Mouse (Mus musculus) midbrain, embryonic 13.5 days (tissue): ENCODE results near the gene Mfap2. TPM values are rescaled to one million over a fixed set of nuclear protein-coding genes. Genes with fewer than 3 reads are reported as not detected.

Experiments
- ATAC-seq: fragments of 200-750 bp; cut with Nextera tagmentation; 2 replicates; pipeline ENCODE4 v1.8.0; 2017; ENCODE audit warnings: mild to moderate bottlenecking, moderate TSS enrichment, moderate library complexity
- H3K27ac ChIP-seq: fragments of 300-500 bp; sonication (generic); 2 replicates; pipeline ENCODE4 v1.5.1; 2015; ENCODE audit warnings: inconsistent platforms, mild to moderate bottlenecking, moderate library complexity
- H3K27me3 ChIP-seq: fragments of 300-500 bp; sonication (generic); 2 replicates; pipeline ENCODE4 v1.6.1; 2015; ENCODE audit warnings: mild to moderate bottlenecking, inconsistent platforms
- H3K36me3 ChIP-seq: fragments of 300-500 bp; sonication (generic); 2 replicates; pipeline ENCODE4 v1.6.1; 2015; ENCODE audit warnings: mild to moderate bottlenecking, inconsistent platforms
- H3K4me1 ChIP-seq: fragments of 300-500 bp; sonication (generic); replicated peaks from 2 replicates; pipeline ENCODE4 v1.6.1; 2015; ENCODE audit warnings: inconsistent platforms
- H3K4me2 ChIP-seq: fragments of 300-500 bp; sonication (generic); replicated peaks from 2 replicates; pipeline ENCODE4 v1.6.1; 2015; ENCODE audit warnings: moderate library complexity, mild to moderate bottlenecking, inconsistent platforms
- H3K4me3 ChIP-seq: fragments of 300-500 bp; sonication (generic); replicated peaks from 2 replicates; pipeline ENCODE4 v1.5.1; 2015; ENCODE audit warnings: mild to moderate bottlenecking, inconsistent platforms
- H3K9ac ChIP-seq: fragments of 300-500 bp; sonication (generic); replicated peaks from 2 replicates; pipeline ENCODE4 v1.6.1; 2015; ENCODE audit warnings: mild to moderate bottlenecking, inconsistent platforms
- H3K9me3 ChIP-seq: fragments of 300-500 bp; sonication (generic); 2 replicates; pipeline ENCODE4 v1.6.1; 2016; ENCODE audit warnings: mild to moderate bottlenecking, inconsistent platforms
- WGBS: fragments of 180-500 bp; shearing (Covaris S2); methylation state at CpG from one replicate; pipeline ENCODE4 v1.1.7; 2015; 5-methylcytosine and 5-hydroxymethylcytosine counted together
- polyA plus RNA-seq: library from polyadenylated mRNA; unstranded; fragments of >200 nt; fragmentation: Nextera tagmentation; extraction: Ambion mirVana; gene quantifications from 2 replicates; pipeline ENCODE4 v1.2.1, GENCODE M21; 2015

The Mfap2 gene
- polyA plus RNA-seq, 1 experiment from 2014 or later = 207 TPM

DNA sequence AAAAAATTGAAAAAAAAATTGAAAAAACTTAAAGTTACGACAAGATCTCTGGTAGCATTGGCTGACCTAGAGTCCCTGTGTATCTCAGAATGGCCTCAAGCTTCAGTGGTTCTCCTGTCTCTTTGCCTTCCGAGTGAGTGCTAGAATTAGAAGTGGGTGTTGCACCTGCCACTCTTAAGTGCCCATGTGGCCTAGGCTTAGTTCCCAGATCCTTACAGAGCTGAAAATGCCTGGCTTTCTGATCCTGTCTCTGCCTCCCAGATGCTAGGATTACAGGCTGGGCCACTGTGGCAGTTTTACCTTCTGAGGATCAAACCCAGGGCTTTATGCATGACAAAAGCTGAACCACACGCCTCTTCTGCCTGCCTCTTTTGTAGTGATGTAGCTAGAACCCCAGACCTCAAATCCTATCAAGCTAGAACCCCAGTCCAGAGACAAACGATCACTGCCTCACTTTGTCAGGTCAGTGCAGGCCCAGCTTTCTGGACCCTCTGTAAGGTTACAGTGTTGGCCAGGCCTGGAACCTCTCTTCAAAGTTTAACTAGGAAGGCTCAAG is 54.0 kb downstream of the Mfap2 start:
- Histone ChIP-seq H3K9ac (no peak overlapping the region), H3K27ac (no peak overlapping the region), H3K9me3 (no peaks in the 10 kb centered on the region), H3K27me3 (no peaks in the 10 kb centered on the region), H3K4me3 (no peak overlapping the region), H3K4me1 (peaks cover 16% of the 10 kb centered on the region), H3K4me2 (no peak overlapping the region), H3K36me3 (peaks cover 39% of the 10 kb centered on the region)
- no peak for ATAC-seq
- 84% methylated on average over 4 of the region's 4 CpGs for WGBS

DNA sequence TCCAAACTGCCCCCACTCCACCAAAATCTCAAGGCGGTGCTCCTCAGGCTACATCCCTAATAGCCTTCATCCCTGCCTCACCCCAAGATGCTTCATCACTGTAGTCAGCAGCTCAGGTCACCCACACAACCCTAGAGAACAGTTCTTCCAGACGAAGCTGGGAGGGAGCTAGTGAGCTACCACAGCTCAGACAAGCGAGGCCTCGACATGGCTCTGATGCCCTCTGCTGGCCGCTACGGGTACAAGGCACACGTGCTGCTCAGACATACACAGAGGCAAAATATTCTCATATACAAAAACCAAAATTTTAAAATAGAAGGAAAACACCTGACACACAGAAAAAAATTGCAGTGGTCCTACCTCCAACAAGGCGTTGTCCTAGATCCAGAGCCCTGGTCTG is 54.9 kb downstream of the Mfap2 start:
- no peak overlapping the region for H3K4me3 ChIP-seq
- H3K4me2 ChIP-seq = no peak overlapping the region
- H3K9ac ChIP-seq = no peak overlapping the region
- 4% methylated on average over 8 of the region's 8 CpGs for WGBS
- peaks cover 47% of the 10 kb centered on the region for H3K36me3 ChIP-seq
- no peaks in the 10 kb centered on the region for H3K27me3 ChIP-seq
- no peak overlapping the region for H3K27ac ChIP-seq
- H3K4me1 ChIP-seq = peaks cover 7% of the 10 kb centered on the region
- ATAC-seq = peak; percentile 25
- no peaks in the 10 kb centered on the region for H3K9me3 ChIP-seq

Other genes with a start within 250 kb of the Mfap2 start
- gene Padi4, start 236.2 kb upstream of the Mfap2 start, polyA plus RNA-seq = 0.19 TPM in 2 replicates
- gene Padi3, start 199.8 kb upstream of the Mfap2 start, polyA plus RNA-seq = 0.05 TPM in 1 of 2 replicates, not detected in the other
- gene Padi1, start 164.6 kb upstream of the Mfap2 start, polyA plus RNA-seq = not detected in 2 replicates
- gene Padi2, start 104.1 kb upstream of the Mfap2 start, polyA plus RNA-seq = 0.93 TPM in 2 replicates
- gene Sdhb, start 49.2 kb upstream of the Mfap2 start, polyA plus RNA-seq = 457 and 464 TPM in 2 replicates
- 118 and 127 TPM in 2 replicates for gene Atp13a2, start 23.5 kb upstream of the Mfap2 start, polyA plus RNA-seq
- 6.8 and 8.8 TPM in 2 replicates for gene Crocc, start 50.1 kb downstream of the Mfap2 start, polyA plus RNA-seq
- 47.2 and 52.3 TPM in 2 replicates for gene Necap2, start 67.9 kb downstream of the Mfap2 start, polyA plus RNA-seq
- 0.22 TPM in 1 of 2 replicates, not detected in the other for gene Spata21, start 77.9 kb downstream of the Mfap2 start, polyA plus RNA-seq
- gene Szrd1, start 129.4 kb downstream of the Mfap2 start, polyA plus RNA-seq = 26.0 and 30.7 TPM in 2 replicates
- 22.9 and 26.3 TPM in 2 replicates for gene Fbxo42, start 137.5 kb downstream of the Mfap2 start, polyA plus RNA-seq
- 6.4 and 8.9 TPM in 2 replicates for gene Rsg1, start 203.5 kb downstream of the Mfap2 start, polyA plus RNA-seq
- 0.93 and 0.98 TPM in 2 replicates for gene Arhgef19, start 229.1 kb downstream of the Mfap2 start, polyA plus RNA-seq